Mouse (Mus musculus): Measurements from ENCODE around the gene Ccl1. TPM values are rescaled to one million over a fixed set of nuclear protein-coding genes. Genes with fewer than 3 reads are reported as not detected.

Gene Ccl1
- polyA plus RNA-seq, 1 experiment from 2014 or later, result 0.62 TPM

- H3K36me3 ChIP-seq (replicated peaks), result no peaks in the 10 kb centered on the region
- H3K27me3 ChIP-seq (replicated peaks), result no peaks in the 10 kb centered on the region
- H3K9me3 ChIP-seq, result no peaks in the 10 kb centered on the region
- ATAC-seq (replicated peaks), result no peak
- peaks cover 11% of the 10 kb centered on the region; the same call in 1 of the 2 replicates for H3K4me1 ChIP-seq
- H3K27ac ChIP-seq, result no peak overlapping the region; the same call in 1 of the 2 replicates
- no peak overlapping the region for H3K9ac ChIP-seq
- no peak overlapping the region for H3K4me2 ChIP-seq
- WGBS, result 17% methylated on average over 4 of the region's 4 CpGs
- H3K4me3 ChIP-seq, result no peak overlapping the region
These were observed 52.1 kb downstream of the Ccl1 start for GRCm38 (mm10) chr11:82253421-82253820.

- 43% methylated on average over 6 of the region's 6 CpGs for WGBS
- no peaks in the 10 kb centered on the region for H3K36me3 ChIP-seq (replicated peaks)
- H3K4me1 ChIP-seq, result peaks cover 11% of the 10 kb centered on the region; the same call in 1 of the 2 replicates
- H3K27ac ChIP-seq, result no peak overlapping the region
- no peaks in the 10 kb centered on the region for H3K27me3 ChIP-seq (replicated peaks)
- no peak overlapping the region for H3K4me3 ChIP-seq
- H3K9me3 ChIP-seq, result no peaks in the 10 kb centered on the region
- no peak for ATAC-seq (replicated peaks)
- no peak overlapping the region for H3K4me2 ChIP-seq
- no peak overlapping the region for H3K9ac ChIP-seq
These were observed 54.2 kb downstream of the Ccl1 start for GRCm38 (mm10) chr11:82251251-82251650.

- no peak overlapping the region for H3K9ac ChIP-seq
- H3K27me3 ChIP-seq (replicated peaks), result no peaks in the 10 kb centered on the region
- peaks cover 7% of the 10 kb centered on the region; the same call in 1 of the 2 replicates for H3K4me1 ChIP-seq
- no peak overlapping the region for H3K4me3 ChIP-seq
- no peak overlapping the region for H3K27ac ChIP-seq
- H3K9me3 ChIP-seq, result no peaks in the 10 kb centered on the region
- 68% methylated on average over 6 of the region's 6 CpGs for WGBS
- ATAC-seq (replicated peaks), result no peak
- H3K36me3 ChIP-seq (replicated peaks), result no peaks in the 10 kb centered on the region
- no peak overlapping the region for H3K4me2 ChIP-seq
These were observed 55.5 kb downstream of the Ccl1 start for GRCm38 (mm10) chr11:82249945-82250344.

- Histone ChIP-seq H3K4me2 (no peak overlapping the region), H3K9ac (no peak overlapping the region), H3K4me3 (no peak overlapping the region), H3K27ac (no peak overlapping the region), H3K36me3 (replicated peaks) (no peaks in the 10 kb centered on the region), H3K9me3 (no peaks in the 10 kb centered on the region), H3K4me1 (peaks cover 13% of the 10 kb centered on the region), H3K27me3 (replicated peaks) (no peaks in the 10 kb centered on the region)
- no peak for ATAC-seq (replicated peaks)
- 39% methylated on average over 5 of the region's 5 CpGs for WGBS
These were observed 68.1 kb downstream of the Ccl1 start for GRCm38 (mm10) chr11:82237439-82237838.

- no peaks in the 10 kb centered on the region for H3K27me3 ChIP-seq (replicated peaks)
- no peak overlapping the region for H3K27ac ChIP-seq
- H3K9me3 ChIP-seq, result no peaks in the 10 kb centered on the region
- H3K4me1 ChIP-seq, result peaks cover 13% of the 10 kb centered on the region
- peak; percentile 80 for ATAC-seq (replicated peaks)
- no peak overlapping the region for H3K4me2 ChIP-seq
- no peak overlapping the region for H3K9ac ChIP-seq
- WGBS, result 38% methylated on average over 2 of the region's 2 CpGs
- no peaks in the 10 kb centered on the region for H3K36me3 ChIP-seq (replicated peaks)
- H3K4me3 ChIP-seq, result no peak overlapping the region
These were observed 69.8 kb downstream of the Ccl1 start for GRCm38 (mm10) chr11:82235551-82236207.

- no peaks in the 10 kb centered on the region for H3K27me3 ChIP-seq (replicated peaks)
- H3K9ac ChIP-seq, result no peak overlapping the region
- WGBS, result 60% methylated on average over 6 of the region's 6 CpGs
- H3K9me3 ChIP-seq, result no peaks in the 10 kb centered on the region
- no peak for ATAC-seq (replicated peaks)
- no peak overlapping the region for H3K4me3 ChIP-seq
- H3K4me1 ChIP-seq, result peaks cover 13% of the 10 kb centered on the region
- H3K27ac ChIP-seq, result no peak overlapping the region
- H3K4me2 ChIP-seq, result no peak overlapping the region
- no peaks in the 10 kb centered on the region for H3K36me3 ChIP-seq (replicated peaks)
These were observed 71.5 kb downstream of the Ccl1 start for GRCm38 (mm10) chr11:82233991-82234390.

- Histone ChIP-seq H3K4me3 (no peak overlapping the region), H3K9me3 (no peaks in the 10 kb centered on the region), H3K4me2 (no peak overlapping the region), H3K4me1 (peaks cover 14% of the 10 kb centered on the region), H3K9ac (no peak overlapping the region), H3K36me3 (replicated peaks) (no peaks in the 10 kb centered on the region), H3K27ac (no peak overlapping the region), H3K27me3 (replicated peaks) (no peaks in the 10 kb centered on the region; the same call in 1 of the 2 replicates)
- ATAC-seq (replicated peaks), result no peak
- WGBS, result 54% methylated on average over 9 of the region's 9 CpGs
These were observed 78.5 kb downstream of the Ccl1 start for GRCm38 (mm10) chr11:82226976-82227375.

- ATAC-seq (replicated peaks), result no peak
- H3K27ac ChIP-seq, result no peak overlapping the region
These were observed 79.6 kb downstream of the Ccl1 start for GRCm38 (mm10) chr11:82225936-82226335.

GRCm38 (mm10) chr11:82216531-82216930 lies 89.0 kb downstream of the Ccl1 start:
- no peak overlapping the region for H3K4me3 ChIP-seq
- H3K27ac ChIP-seq, result no peak overlapping the region
- H3K4me2 ChIP-seq, result no peak overlapping the region
- no peak for ATAC-seq (replicated peaks)
- no peaks in the 10 kb centered on the region for H3K9me3 ChIP-seq
- H3K9ac ChIP-seq, result no peak overlapping the region
- WGBS, result 48% methylated on average over 2 of the region's 2 CpGs
- H3K36me3 ChIP-seq (replicated peaks), result no peaks in the 10 kb centered on the region
- no peaks in the 10 kb centered on the region for H3K4me1 ChIP-seq
- H3K27me3 ChIP-seq (replicated peaks), result no peaks in the 10 kb centered on the region

More at GRCm38 (mm10) chr11:82225936-82226335, 79.6 kb downstream of the Ccl1 start:
- Histone ChIP-seq H3K9me3 (no peaks in the 10 kb centered on the region), H3K4me2 (no peak overlapping the region), H3K4me3 (no peak overlapping the region), H3K27me3 (replicated peaks) (no peaks in the 10 kb centered on the region; the same call in 1 of the 2 replicates), H3K4me1 (peaks cover 14% of the 10 kb centered on the region), H3K36me3 (replicated peaks) (no peaks in the 10 kb centered on the region), H3K9ac (no peak overlapping the region)
- WGBS, result 35% methylated on average over 8 of the region's 8 CpGs

GRCm38 (mm10) chr11:82214405-82214804 lies 91.1 kb downstream of the Ccl1 start:
- Histone ChIP-seq H3K4me1 (no peaks in the 10 kb centered on the region), H3K4me3 (no peak overlapping the region), H3K36me3 (replicated peaks) (no peaks in the 10 kb centered on the region), H3K9me3 (no peaks in the 10 kb centered on the region), H3K4me2 (no peak overlapping the region), H3K27me3 (replicated peaks) (no peaks in the 10 kb centered on the region), H3K27ac (no peak overlapping the region), H3K9ac (no peak overlapping the region)
- ATAC-seq (replicated peaks), result no peak
- 78% methylated on average over 4 of the region's 4 CpGs for WGBS

GRCm38 (mm10) chr11:82206960-82207488 lies 98.5 kb downstream of the Ccl1 start:
- 98% methylated on average over 2 of the region's 2 CpGs for WGBS
- H3K9ac ChIP-seq, result no peak overlapping the region
- ATAC-seq (replicated peaks), result no peak
- H3K4me1 ChIP-seq, result no peaks in the 10 kb centered on the region
- no peaks in the 10 kb centered on the region for H3K36me3 ChIP-seq (replicated peaks)
- no peak overlapping the region for H3K27ac ChIP-seq
- no peak overlapping the region for H3K4me2 ChIP-seq
- H3K27me3 ChIP-seq (replicated peaks), result 0 out of 2 replicates have a peak, but pooled peaks cover 2% of the 10 kb centered on the region
- no peaks in the 10 kb centered on the region for H3K9me3 ChIP-seq
- no peak overlapping the region for H3K4me3 ChIP-seq

- Histone ChIP-seq H3K27ac (no peak overlapping the region), H3K9me3 (no peaks in the 10 kb centered on the region), H3K27me3 (replicated peaks) (0 out of 2 replicates have a peak, but pooled peaks cover 2% of the 10 kb centered on the region), H3K9ac (no peak overlapping the region), H3K4me1 (no peaks in the 10 kb centered on the region), H3K4me3 (no peak overlapping the region), H3K36me3 (replicated peaks) (no peaks in the 10 kb centered on the region), H3K4me2 (no peak overlapping the region)
- WGBS, result 92% methylated on average over 6 of the region's 6 CpGs
- ATAC-seq (replicated peaks), result no peak
These were observed 100.3 kb downstream of the Ccl1 start for GRCm38 (mm10) chr11:82205221-82205620.

- Histone ChIP-seq H3K27me3 (replicated peaks) (no peaks in the 10 kb centered on the region), H3K4me3 (no peak overlapping the region), H3K4me1 (no peaks in the 10 kb centered on the region; the same call in 1 of the 2 replicates), H3K4me2 (no peak overlapping the region), H3K9ac (no peak overlapping the region), H3K9me3 (no peaks in the 10 kb centered on the region), H3K27ac (no peak overlapping the region), H3K36me3 (replicated peaks) (no peaks in the 10 kb centered on the region)
- ATAC-seq (replicated peaks), result no peak
- 96% methylated on average over 3 of the region's 3 CpGs for WGBS
These were observed 101.8 kb downstream of the Ccl1 start for GRCm38 (mm10) chr11:82203706-82204105.

Data from midbrain, embryonic 15.5 days (tissue).